Mouse (Mus musculus): ENCODE data around the gene Fbxo5. TPM values are rescaled to one million over a fixed set of nuclear protein-coding genes. Genes with fewer than 3 reads are reported as not detected.

Fbxo5 gene
- polyA plus RNA-seq, 1 experiment: 1.1 TPM

GRCm38 (mm10) chr10:5805731-5806307 is 419 bp upstream of the Fbxo5 start:
- no peak for TF ChIP-seq CTCF (IDR thresholded peaks at IDR 0.05; ENCODE audit: control insufficient read depth, insufficient read depth, insufficient replicate concordance, low read depth, low read length)
- peak; percentile 13; the same call in 1 of the 2 replicates for TF ChIP-seq POLR2A (IDR thresholded peaks at IDR 0.05; ENCODE audit: control insufficient read depth, low read depth, low read length)
- peaks cover 7% of the 10 kb centered on the region for H3K4me1 ChIP-seq (ENCODE audit: control insufficient read depth, insufficient read depth, low read length)
- H3K36me3 ChIP-seq (ENCODE audit: control insufficient read depth, insufficient read depth, low read length): no peaks in the 10 kb centered on the region
- peak overlapping the region; percentile 78 for H3K27ac ChIP-seq (ENCODE audit: control insufficient read depth, insufficient read depth, low read depth, low read length)
- H3K27me3 ChIP-seq (ENCODE audit: control insufficient read depth, insufficient read depth, low read length): no peaks in the 10 kb centered on the region
- peak overlapping the region; percentile 86 for H3K4me3 ChIP-seq (ENCODE audit: control insufficient read depth, low read depth, low read length)

GRCm38 (mm10) chr10:5804691-5805156 is 676 bp downstream of the Fbxo5 start:
- H3K27me3 ChIP-seq (ENCODE audit: control insufficient read depth, insufficient read depth, low read length): no peaks in the 10 kb centered on the region
- TF ChIP-seq POLR2A (IDR thresholded peaks at IDR 0.05; ENCODE audit: control insufficient read depth, low read depth, low read length) (no peak), CTCF (IDR thresholded peaks at IDR 0.05; ENCODE audit: control insufficient read depth, insufficient read depth, insufficient replicate concordance, low read depth, low read length) (no peak)
- H3K36me3 ChIP-seq (ENCODE audit: control insufficient read depth, insufficient read depth, low read length): no peaks in the 10 kb centered on the region
- H3K4me1 ChIP-seq (ENCODE audit: control insufficient read depth, insufficient read depth, low read length): peaks cover 7% of the 10 kb centered on the region
- peak overlapping the region; percentile 60 for H3K27ac ChIP-seq (ENCODE audit: control insufficient read depth, insufficient read depth, low read depth, low read length)
- H3K4me3 ChIP-seq (ENCODE audit: control insufficient read depth, low read depth, low read length): peak overlapping the region; percentile 86

- Histone ChIP-seq H3K4me1 (ENCODE audit: control insufficient read depth, insufficient read depth, low read length) (peaks cover 7% of the 10 kb centered on the region), H3K27ac (ENCODE audit: control insufficient read depth, insufficient read depth, low read depth, low read length) (no peak overlapping the region), H3K4me3 (ENCODE audit: control insufficient read depth, low read depth, low read length) (no peak overlapping the region), H3K27me3 (ENCODE audit: control insufficient read depth, insufficient read depth, low read length) (no peaks in the 10 kb centered on the region), H3K36me3 (ENCODE audit: control insufficient read depth, insufficient read depth, low read length) (no peaks in the 10 kb centered on the region)
- no peak for TF ChIP-seq CTCF (IDR thresholded peaks at IDR 0.05; ENCODE audit: control insufficient read depth, insufficient read depth, insufficient replicate concordance, low read depth, low read length)
- no peak for TF ChIP-seq POLR2A (IDR thresholded peaks at IDR 0.05; ENCODE audit: control insufficient read depth, low read depth, low read length)
Observed at GRCm38 (mm10) chr10:5803739-5804138, 1.7 kb downstream of the Fbxo5 start.

- H3K27me3 ChIP-seq (ENCODE audit: control insufficient read depth, insufficient read depth, low read length): no peaks in the 10 kb centered on the region
- H3K27ac ChIP-seq (ENCODE audit: control insufficient read depth, insufficient read depth, low read depth, low read length): no peak overlapping the region
- H3K4me3 ChIP-seq (ENCODE audit: control insufficient read depth, low read depth, low read length): no peak overlapping the region
- TF ChIP-seq CTCF (IDR thresholded peaks at IDR 0.05; ENCODE audit: control insufficient read depth, insufficient read depth, insufficient replicate concordance, low read depth, low read length) (no peak), POLR2A (IDR thresholded peaks at IDR 0.05; ENCODE audit: control insufficient read depth, low read depth, low read length) (no peak)
- peaks cover 7% of the 10 kb centered on the region for H3K4me1 ChIP-seq (ENCODE audit: control insufficient read depth, insufficient read depth, low read length)
- H3K36me3 ChIP-seq (ENCODE audit: control insufficient read depth, insufficient read depth, low read length): no peaks in the 10 kb centered on the region
Observed at GRCm38 (mm10) chr10:5802866-5803265, 2.5 kb downstream of the Fbxo5 start.

- no peak for TF ChIP-seq POLR2A (IDR thresholded peaks at IDR 0.05; ENCODE audit: control insufficient read depth, low read depth, low read length)
- TF ChIP-seq CTCF (IDR thresholded peaks at IDR 0.05; ENCODE audit: control insufficient read depth, insufficient read depth, insufficient replicate concordance, low read depth, low read length): no peak
- H3K36me3 ChIP-seq (ENCODE audit: control insufficient read depth, insufficient read depth, low read length): no peaks in the 10 kb centered on the region
- peaks cover 7% of the 10 kb centered on the region for H3K4me1 ChIP-seq (ENCODE audit: control insufficient read depth, insufficient read depth, low read length)
Observed at GRCm38 (mm10) chr10:5800490-5800889, 4.9 kb downstream of the Fbxo5 start.

GRCm38 (mm10) chr10:5798069-5798468 is 7.3 kb downstream of the Fbxo5 start:
- no peaks in the 10 kb centered on the region for H3K27me3 ChIP-seq (ENCODE audit: control insufficient read depth, insufficient read depth, low read length)
- H3K4me3 ChIP-seq (ENCODE audit: control insufficient read depth, low read depth, low read length): no peak overlapping the region
- no peaks in the 10 kb centered on the region for H3K36me3 ChIP-seq (ENCODE audit: control insufficient read depth, insufficient read depth, low read length)
- no peak overlapping the region for H3K27ac ChIP-seq (ENCODE audit: control insufficient read depth, insufficient read depth, low read depth, low read length)
- TF ChIP-seq CTCF (IDR thresholded peaks at IDR 0.05; ENCODE audit: control insufficient read depth, insufficient read depth, insufficient replicate concordance, low read depth, low read length) (no peak), POLR2A (IDR thresholded peaks at IDR 0.05; ENCODE audit: control insufficient read depth, low read depth, low read length) (no peak)
- no peaks in the 10 kb centered on the region for H3K4me1 ChIP-seq (ENCODE audit: control insufficient read depth, insufficient read depth, low read length)

More at GRCm38 (mm10) chr10:5800490-5800889, 4.9 kb downstream of the Fbxo5 start:
- no peaks in the 10 kb centered on the region for H3K27me3 ChIP-seq (ENCODE audit: control insufficient read depth, insufficient read depth, low read length)
- H3K27ac ChIP-seq (ENCODE audit: control insufficient read depth, insufficient read depth, low read depth, low read length): no peak overlapping the region
- no peak overlapping the region for H3K4me3 ChIP-seq (ENCODE audit: control insufficient read depth, low read depth, low read length)

GRCm38 (mm10) chr10:5790657-5791056 is 14.7 kb downstream of the Fbxo5 start:
- TF ChIP-seq POLR2A (IDR thresholded peaks at IDR 0.05; ENCODE audit: control insufficient read depth, low read depth, low read length) (no peak), CTCF (IDR thresholded peaks at IDR 0.05; ENCODE audit: control insufficient read depth, insufficient read depth, insufficient replicate concordance, low read depth, low read length) (no peak)
- Histone ChIP-seq H3K4me3 (ENCODE audit: control insufficient read depth, low read depth, low read length) (no peak overlapping the region), H3K36me3 (ENCODE audit: control insufficient read depth, insufficient read depth, low read length) (no peaks in the 10 kb centered on the region), H3K27me3 (ENCODE audit: control insufficient read depth, insufficient read depth, low read length) (no peaks in the 10 kb centered on the region), H3K27ac (ENCODE audit: control insufficient read depth, insufficient read depth, low read depth, low read length) (no peak overlapping the region), H3K4me1 (ENCODE audit: control insufficient read depth, insufficient read depth, low read length) (no peaks in the 10 kb centered on the region; the same call in 1 of the 2 replicates)
